Mouse (Mus musculus) brain, adult 2 months (tissue): ENCODE data around the gene B4galnt3.

Experiments
- DNase-seq: peaks from one replicate; pipeline ENCODE4 v3.0.0; 2011; ENCODE audit warnings: low read depth, low spot score

Gene B4galnt3

DNA sequence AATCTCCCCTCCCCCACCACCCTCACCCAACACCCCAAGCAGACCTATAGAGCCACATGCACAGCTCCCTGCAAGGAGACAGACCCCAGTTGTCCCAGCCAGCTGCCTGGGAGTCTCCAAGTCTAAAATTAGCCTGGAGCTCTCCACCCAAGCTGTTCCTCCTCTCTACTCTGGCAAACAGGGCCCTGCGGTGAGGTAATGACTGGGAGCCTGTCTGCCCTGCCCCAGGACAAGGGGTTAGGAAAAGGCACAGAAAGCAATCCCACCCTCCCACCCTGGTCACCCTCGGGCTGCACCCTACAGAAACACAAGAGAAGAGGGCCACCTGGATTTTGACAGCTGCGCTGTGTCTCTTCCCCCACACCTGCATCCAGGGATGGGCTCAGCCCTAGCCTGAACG lies 19.5 kb downstream of the B4galnt3 start:
- peak; percentile 58 for DNase-seq

GRCm38 (mm10) chr6:120274181-120274580 lies 20.2 kb downstream of the B4galnt3 start:
- no peak for DNase-seq

DNA sequence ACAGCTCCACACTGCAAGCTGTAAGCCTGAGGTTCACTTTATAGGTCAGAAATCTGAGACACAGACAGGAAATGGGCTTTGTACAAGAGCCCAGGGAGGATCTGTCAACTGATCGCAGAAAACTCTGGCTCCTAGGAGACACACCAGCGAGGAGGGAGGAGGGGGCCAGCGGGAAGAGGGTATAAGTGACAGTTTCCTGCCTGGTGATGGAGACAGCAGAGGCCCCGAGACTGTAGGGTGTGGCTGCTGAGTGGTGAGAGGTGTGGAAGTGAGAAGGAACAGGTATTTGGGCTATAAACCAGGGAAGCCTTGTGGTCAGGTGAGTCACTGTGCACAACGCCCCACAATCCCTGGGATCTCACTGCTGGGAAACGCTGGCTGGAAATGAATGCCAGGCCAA lies 30.2 kb downstream of the B4galnt3 start:
- DNase-seq, result no peak

- no peak for DNase-seq
These were observed 30.8 kb downstream of the B4galnt3 start for GRCm38 (mm10) chr6:120263608-120264007.

GRCm38 (mm10) chr6:120262886-120263531 lies 31.4 kb downstream of the B4galnt3 start:
- no peak for DNase-seq

DNA sequence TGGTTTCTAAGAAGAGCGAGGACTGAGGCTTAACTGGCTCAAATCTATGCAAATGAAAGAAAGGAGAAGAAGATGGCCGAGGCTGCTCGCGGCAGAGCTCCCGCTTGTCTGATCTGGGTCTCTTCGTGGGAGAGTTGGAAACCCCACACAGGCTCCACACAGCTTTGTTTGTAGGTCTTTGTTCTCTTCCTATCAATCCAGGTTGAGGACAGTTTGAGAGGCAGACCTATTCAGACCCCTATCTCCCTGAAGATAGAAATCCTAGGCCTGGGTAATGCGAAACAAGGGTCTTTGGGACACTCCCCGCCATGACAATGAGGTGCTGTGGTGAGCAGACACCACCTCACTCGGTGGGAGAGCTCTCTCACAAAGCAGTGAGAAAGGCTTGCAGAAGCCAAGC lies 34.9 kb downstream of the B4galnt3 start:
- DNase-seq, result no peak

GRCm38 (mm10) chr6:120256431-120256935 lies 37.9 kb downstream of the B4galnt3 start:
- no peak for DNase-seq

GRCm38 (mm10) chr6:120255701-120256100 lies 38.7 kb downstream of the B4galnt3 start:
- DNase-seq, result peak; percentile 56

- DNase-seq, result no peak
These were observed 39.2 kb downstream of the B4galnt3 start for GRCm38 (mm10) chr6:120255144-120255543.

GRCm38 (mm10) chr6:120254640-120255039 lies 39.7 kb downstream of the B4galnt3 start:
- DNase-seq, result no peak

- no peak for DNase-seq
These were observed 41.6 kb downstream of the B4galnt3 start for GRCm38 (mm10) chr6:120252741-120253140.

- no peak for DNase-seq
These were observed 43.3 kb downstream of the B4galnt3 start for GRCm38 (mm10) chr6:120251010-120251409.

DNA sequence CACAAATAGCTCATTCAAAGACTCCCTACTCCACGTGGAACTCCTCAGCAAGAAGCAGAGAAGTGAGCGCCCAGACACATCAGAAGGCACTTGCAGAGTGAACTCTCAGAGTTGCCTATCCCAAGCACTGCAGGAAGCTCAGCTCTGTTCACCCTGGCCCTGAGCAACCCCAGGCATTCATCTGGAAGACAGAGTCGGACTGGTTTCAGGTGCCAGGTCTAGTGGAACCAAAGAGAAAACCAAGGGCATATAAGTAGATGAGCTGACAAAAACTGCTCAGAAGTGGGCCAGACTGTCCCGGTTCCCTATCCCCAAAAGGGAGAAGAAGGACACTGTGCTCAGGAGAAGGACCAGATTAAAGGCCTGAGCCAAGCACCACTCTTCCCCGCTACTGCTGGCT lies 44.5 kb downstream of the B4galnt3 start:
- DNase-seq, result no peak

GRCm38 (mm10) chr6:120246676-120247075 lies 47.7 kb downstream of the B4galnt3 start:
- no peak for DNase-seq

DNA sequence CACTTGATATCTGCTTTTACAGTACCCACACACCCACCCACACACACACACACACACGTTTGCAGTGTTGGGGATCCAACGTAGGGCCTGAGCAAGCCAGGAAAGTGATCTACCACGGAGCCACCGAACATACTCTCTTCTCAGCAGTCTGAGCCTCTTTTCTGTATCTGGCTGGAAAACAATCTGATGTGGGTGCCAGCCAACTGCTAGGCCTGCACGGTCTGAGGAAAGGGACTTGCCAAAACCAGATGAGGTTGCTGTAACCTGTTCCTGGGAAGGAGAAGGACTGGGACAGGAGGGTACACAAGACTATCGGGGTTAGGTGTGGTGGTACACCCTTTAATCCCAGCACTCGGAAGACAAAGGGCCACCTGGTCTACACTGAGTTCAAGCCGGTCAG lies 51.1 kb downstream of the B4galnt3 start:
- peak; percentile 18 for DNase-seq

- no peak for DNase-seq
These were observed 51.8 kb downstream of the B4galnt3 start for GRCm38 (mm10) chr6:120242530-120242929.

DNA sequence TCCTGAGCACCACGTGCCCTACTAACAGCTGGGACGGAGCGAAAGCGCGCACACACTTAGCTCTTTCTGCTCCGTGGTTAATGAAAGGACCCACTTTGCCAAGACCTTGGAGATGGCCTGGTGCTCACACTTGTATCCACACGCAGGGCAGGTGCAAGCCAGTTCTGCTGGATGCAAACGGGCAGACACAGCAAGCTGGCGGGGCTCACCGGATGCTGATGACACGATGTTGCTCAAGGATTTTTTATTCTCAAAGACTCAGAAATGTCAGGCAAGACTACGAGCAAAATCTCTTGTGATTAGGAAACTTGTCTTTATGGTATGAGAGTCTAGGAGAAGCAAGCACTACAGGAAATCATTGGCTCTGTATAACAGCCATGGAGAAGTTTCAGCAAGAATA lies 52.9 kb downstream of the B4galnt3 start:
- DNase-seq, result no peak

DNA sequence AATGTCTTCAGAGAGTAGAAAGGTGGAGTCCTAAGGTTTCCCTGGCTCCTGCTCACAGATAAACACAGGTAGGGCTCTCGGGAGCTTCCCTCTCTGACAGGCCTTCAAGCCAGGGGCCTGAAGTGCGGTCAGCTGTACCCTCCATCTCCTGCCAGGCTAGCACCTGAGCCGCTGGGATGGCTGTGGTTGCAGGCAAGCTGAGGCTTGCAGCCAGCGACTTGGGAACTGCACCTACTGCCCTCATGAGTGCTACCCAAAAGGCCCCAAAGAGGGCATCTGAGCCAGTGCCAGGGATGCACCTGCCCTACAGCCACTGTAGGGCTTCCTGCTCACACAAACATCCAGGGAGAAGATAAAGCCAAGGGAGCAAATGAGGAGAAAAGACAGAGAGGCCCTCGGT lies 53.9 kb downstream of the B4galnt3 start:
- DNase-seq, result no peak

GRCm38 (mm10) chr6:120235874-120236273 lies 58.5 kb downstream of the B4galnt3 start:
- no peak for DNase-seq

- no peak for DNase-seq
These were observed 61.5 kb downstream of the B4galnt3 start for GRCm38 (mm10) chr6:120232885-120233284.

DNA sequence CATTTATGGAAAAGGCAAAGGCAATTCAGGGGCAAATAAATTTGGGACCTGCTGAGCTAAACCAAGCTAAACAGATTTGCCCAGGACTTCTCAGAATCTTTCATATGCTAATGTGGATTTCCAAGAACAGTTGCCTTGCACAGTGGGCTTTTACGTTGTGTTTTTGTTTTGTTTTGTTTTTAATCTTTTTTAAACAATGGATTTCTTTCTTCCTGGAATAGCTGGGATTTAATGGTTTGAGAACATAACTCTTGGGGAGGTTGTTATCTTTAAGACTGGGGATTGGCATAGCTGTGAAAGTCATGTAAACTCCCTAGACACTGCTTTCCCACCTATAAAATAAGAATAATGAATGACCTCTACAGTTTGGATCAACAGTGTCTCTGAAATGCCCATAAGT lies 63.9 kb downstream of the B4galnt3 start:
- no peak for DNase-seq

GRCm38 (mm10) chr6:120229806-120230205 lies 64.6 kb downstream of the B4galnt3 start:
- DNase-seq, result no peak

DNA sequence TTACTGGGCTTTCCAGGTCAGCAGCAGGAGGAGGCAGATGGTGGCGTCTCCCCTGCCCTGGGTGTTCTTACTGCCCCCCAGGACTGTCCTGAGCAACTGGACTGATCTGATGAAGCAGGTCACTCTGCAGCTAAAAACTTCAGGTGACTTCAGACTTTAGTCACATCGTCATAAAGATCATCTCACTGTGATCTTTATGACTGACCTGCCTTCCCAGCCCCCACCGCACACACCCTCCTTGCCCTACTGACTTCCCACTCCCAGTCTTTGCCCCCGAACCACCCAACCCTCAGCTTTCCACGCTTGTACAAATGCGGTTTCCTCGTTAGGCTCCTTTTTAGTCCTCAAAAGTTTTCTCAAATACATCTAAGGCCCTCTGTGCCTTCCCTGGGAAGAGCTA lies 67.3 kb downstream of the B4galnt3 start:
- no peak for DNase-seq

GRCm38 (mm10) chr6:120225355-120225754 lies 69.0 kb downstream of the B4galnt3 start:
- DNase-seq, result no peak
